Mouse (Mus musculus) ES-Bruce4 (cell line): ENCODE measurements at regions not wholly inside any gene's neighbourhood (a gene's known extent, or its start where the extent isn't known, plus 50 kb on each side); places are given as distances from the start of the nearest gene placed in this dataset.

Experiments
- H3K27ac ChIP-seq: 2 replicates; pipeline ENCODE4 v1.5.1; 2012; ENCODE audit warnings: low read length, inconsistent platforms; ENCODE audit not compliant: insufficient read depth
- H3K27me3 ChIP-seq: 2 replicates; pipeline ENCODE4 v1.6.1; 2012; ENCODE audit warnings: mild to moderate bottlenecking, low read length, inconsistent platforms; ENCODE audit not compliant: control insufficient read depth, poor library complexity, insufficient read depth, severe bottlenecking
- H3K36me3 ChIP-seq: 2 replicates; pipeline ENCODE4 v1.6.1; 2012; ENCODE audit warnings: inconsistent platforms, mild to moderate bottlenecking, low read length, moderate library complexity; ENCODE audit not compliant: control insufficient read depth, poor library complexity, insufficient read depth, severe bottlenecking
- H3K4me1 ChIP-seq: one replicate; pipeline ENCODE4 v1.8.1; 2011; ENCODE audit warnings: low read length; ENCODE audit not compliant: control insufficient read depth, insufficient read depth
- H3K4me3 ChIP-seq: 2 replicates; pipeline ENCODE4 v1.5.1; 2011; ENCODE audit warnings: low read depth, mild to moderate bottlenecking, low read length
- H3K9ac ChIP-seq: 2 replicates; pipeline ENCODE4 v1.6.1; 2012; ENCODE audit warnings: low read depth, mild to moderate bottlenecking, inconsistent platforms; ENCODE audit not compliant: poor library complexity, severe bottlenecking
- H3K9me3 ChIP-seq: replicated peaks from 2 replicates; pipeline ENCODE4 v1.6.1; 2012; ENCODE audit warnings: mild to moderate bottlenecking, low read length, inconsistent platforms; ENCODE audit not compliant: control insufficient read depth, poor library complexity, insufficient read depth, severe bottlenecking
- CTCF ChIP-seq: IDR thresholded peaks from one replicate; pipeline ENCODE4 v1.8.1; 2011; ENCODE audit warnings: low read depth, low read length
- EP300 ChIP-seq: IDR thresholded peaks from 2 replicates; pipeline ENCODE4 v1.6.1; 2011; ENCODE audit warnings: low read depth, low read length; ENCODE audit not compliant: insufficient read depth
- POLR2A ChIP-seq: IDR thresholded peaks from one replicate; pipeline ENCODE4 v1.8.1; 2011; ENCODE audit warnings: low read length; ENCODE audit not compliant: insufficient read depth

DNA sequence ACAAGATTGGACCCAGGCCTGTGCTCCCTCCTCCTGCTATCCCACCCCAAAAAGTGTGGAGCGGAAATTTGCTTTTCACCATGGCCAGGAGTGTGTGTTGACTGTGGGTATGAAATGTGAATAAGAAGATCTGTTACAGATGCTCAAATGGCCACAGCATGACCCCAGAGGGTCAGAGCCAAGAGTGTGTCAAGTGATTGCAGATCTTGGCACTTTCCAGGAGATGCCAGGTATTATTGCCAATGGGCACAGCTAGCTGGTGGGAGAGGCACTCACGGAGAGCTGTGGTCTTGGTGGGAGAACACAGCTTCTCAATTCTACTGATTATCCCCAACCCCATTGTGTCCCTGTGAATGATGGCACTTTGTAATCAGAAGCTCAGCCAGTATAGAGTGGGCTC is 62.7 kb downstream of the Smim20 start:
- no peaks in the 10 kb centered on the region for H3K4me1 ChIP-seq
- no peak overlapping the region for H3K4me3 ChIP-seq
- no peaks in the 10 kb centered on the region for H3K27me3 ChIP-seq
- H3K36me3 ChIP-seq: no peaks in the 10 kb centered on the region
- no peak overlapping the region for H3K9ac ChIP-seq
- no peaks in the 10 kb centered on the region for H3K9me3 ChIP-seq
- H3K27ac ChIP-seq: no peak overlapping the region
- no peak for TF ChIP-seq POLR2A
- no peak for TF ChIP-seq CTCF
- no peak for TF ChIP-seq EP300

DNA sequence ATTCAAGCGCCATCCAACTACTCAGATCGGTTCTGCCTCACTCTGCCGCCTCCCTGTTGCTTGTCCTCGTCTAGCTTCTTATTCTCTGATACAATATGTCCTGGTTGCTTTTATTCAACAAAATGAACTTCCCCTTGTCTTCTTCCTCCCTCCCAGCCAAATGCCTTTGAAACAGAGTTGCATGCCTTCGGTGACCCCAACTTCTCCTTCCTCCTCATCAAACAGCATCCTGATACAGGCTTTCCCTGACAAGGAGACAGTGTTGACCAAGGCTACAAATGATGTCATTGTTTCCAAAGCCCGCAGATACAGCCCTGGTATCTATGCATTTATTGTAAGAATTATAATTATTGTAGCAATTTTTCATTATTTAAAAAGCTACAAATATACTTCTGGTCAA is 69.8 kb downstream of the Smim20 start:
- Histone ChIP-seq H3K4me3 (no peak overlapping the region), H3K4me1 (no peaks in the 10 kb centered on the region), H3K9ac (no peak overlapping the region), H3K36me3 (no peaks in the 10 kb centered on the region), H3K27me3 (no peaks in the 10 kb centered on the region), H3K9me3 (no peaks in the 10 kb centered on the region), H3K27ac (no peak overlapping the region)
- TF ChIP-seq CTCF (no peak), POLR2A (no peak), EP300 (no peak)

DNA sequence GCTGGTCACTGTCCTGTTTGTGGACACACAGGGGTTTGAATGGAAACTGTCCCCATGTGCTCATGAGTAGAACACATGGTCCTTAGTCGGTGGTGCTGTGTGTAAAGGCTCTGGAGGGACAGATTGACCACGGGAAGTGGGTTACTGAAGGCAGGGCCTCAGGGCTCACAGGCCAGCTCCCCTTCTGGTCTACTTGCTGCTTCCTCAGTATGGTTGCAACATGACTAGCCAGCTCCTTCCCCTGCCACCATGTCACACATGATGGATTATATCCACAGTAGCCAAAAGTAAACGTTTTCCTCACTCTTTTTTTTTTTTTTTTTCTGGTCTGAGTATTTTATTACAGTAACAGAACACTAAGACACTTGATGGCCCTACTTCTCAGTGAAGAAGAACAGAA is 70.9 kb downstream of the Smim20 start:
- H3K36me3 ChIP-seq: no peaks in the 10 kb centered on the region
- no peaks in the 10 kb centered on the region for H3K4me1 ChIP-seq
- H3K27ac ChIP-seq: no peak overlapping the region
- no peak overlapping the region for H3K9ac ChIP-seq
- no peak overlapping the region for H3K4me3 ChIP-seq
- no peaks in the 10 kb centered on the region for H3K27me3 ChIP-seq
- H3K9me3 ChIP-seq: no peaks in the 10 kb centered on the region
- TF ChIP-seq CTCF (no peak), POLR2A (no peak), EP300 (no peak)

DNA sequence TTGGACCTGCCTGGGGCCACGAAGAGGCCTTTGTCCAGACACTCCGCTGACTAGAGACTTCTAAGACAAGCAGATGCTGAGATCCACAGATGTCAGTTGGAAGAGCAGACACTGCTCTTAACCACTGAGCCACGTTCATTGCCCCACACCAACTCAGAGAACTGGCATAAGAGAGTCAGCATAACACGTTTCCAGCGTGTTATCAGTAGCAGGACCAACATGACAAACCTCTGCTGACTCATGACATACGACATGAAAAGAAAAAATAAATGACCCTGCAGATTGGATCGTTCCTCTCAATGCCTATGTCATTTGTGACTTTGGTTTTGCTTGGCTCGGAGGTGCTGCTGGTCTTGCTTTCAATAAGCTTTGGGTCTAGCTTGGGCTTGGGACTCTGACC is 78.3 kb downstream of the Smim20 start:
- Histone ChIP-seq H3K27ac (no peak overlapping the region), H3K4me3 (no peak overlapping the region), H3K9ac (no peak overlapping the region), H3K4me1 (no peaks in the 10 kb centered on the region), H3K27me3 (no peaks in the 10 kb centered on the region), H3K36me3 (no peaks in the 10 kb centered on the region), H3K9me3 (no peaks in the 10 kb centered on the region)
- TF ChIP-seq POLR2A: no peak
- no peak for TF ChIP-seq CTCF
- TF ChIP-seq EP300: no peak

DNA sequence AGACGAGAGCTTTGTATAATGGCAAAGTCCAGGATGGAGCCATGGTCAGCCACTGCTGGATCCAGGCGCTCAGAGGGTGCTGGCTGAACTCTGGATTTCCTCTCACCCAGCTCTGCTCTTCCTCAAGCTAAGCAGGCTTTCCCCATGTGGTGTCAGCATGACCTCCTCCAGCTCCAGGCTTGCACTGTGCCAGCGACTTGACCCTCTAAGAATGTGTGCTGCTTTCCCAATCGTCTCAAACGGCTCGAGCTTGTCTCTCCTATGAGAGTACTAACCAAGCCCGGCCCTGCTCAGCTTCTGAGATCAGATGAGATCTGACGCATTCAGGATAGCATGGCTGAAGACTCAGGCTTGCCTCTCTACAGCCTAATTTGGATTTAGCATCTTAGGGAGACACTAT is 79.1 kb downstream of the Smim20 start:
- Histone ChIP-seq H3K27ac (no peak overlapping the region), H3K4me1 (no peaks in the 10 kb centered on the region), H3K36me3 (no peaks in the 10 kb centered on the region), H3K9me3 (no peaks in the 10 kb centered on the region), H3K9ac (no peak overlapping the region), H3K4me3 (no peak overlapping the region), H3K27me3 (no peaks in the 10 kb centered on the region)
- TF ChIP-seq EP300 (no peak), CTCF (no peak), POLR2A (no peak)

DNA sequence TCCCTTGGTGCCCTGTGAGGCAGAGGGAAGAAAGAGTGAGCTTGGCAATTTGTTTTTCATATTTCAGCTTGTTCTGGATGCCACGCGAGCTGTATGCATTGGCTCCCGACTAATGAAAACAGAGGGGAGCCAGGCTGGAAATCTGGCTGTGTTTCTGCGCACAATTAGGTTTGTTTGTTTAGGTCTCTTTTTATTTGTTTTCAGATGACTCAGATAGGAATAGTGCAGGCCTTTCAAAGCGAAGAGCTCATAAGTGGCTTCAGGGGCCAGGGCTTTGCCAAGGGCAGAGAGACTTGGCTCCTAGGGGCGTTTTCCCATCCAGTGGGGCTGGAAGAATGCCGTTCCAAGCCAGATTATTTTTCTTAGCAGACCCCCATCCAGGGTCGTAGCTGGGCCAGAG is 79.9 kb downstream of the Smim20 start:
- Histone ChIP-seq H3K9me3 (no peaks in the 10 kb centered on the region), H3K27me3 (no peaks in the 10 kb centered on the region), H3K4me1 (no peaks in the 10 kb centered on the region), H3K36me3 (no peaks in the 10 kb centered on the region), H3K4me3 (no peak overlapping the region), H3K9ac (no peak overlapping the region), H3K27ac (no peak overlapping the region)
- no peak for TF ChIP-seq POLR2A
- no peak for TF ChIP-seq EP300
- no peak for TF ChIP-seq CTCF
